Mouse (Mus musculus) bone marrow, adult 2 months (tissue): ENCODE data around the gene Olfr315.

ENCODE experiments used
- CTCF ChIP-seq: fragments of 200-500 bp; IDR thresholded peaks from 2 replicates; pipeline ENCODE4 v1.5.1; 2011; ENCODE audit warnings: low read length, control low read depth; ENCODE audit not compliant: control insufficient read depth, insufficient read depth
- POLR2A ChIP-seq: fragments of 200-500 bp; IDR thresholded peaks from 2 replicates; pipeline ENCODE4 v1.6.1; 2011; ENCODE audit warnings: low read depth, mild to moderate bottlenecking, control low read depth, low read length, borderline replicate concordance; ENCODE audit not compliant: control insufficient read depth

- TF ChIP-seq CTCF: no peak
- no peak for TF ChIP-seq POLR2A
Measured at GRCm38 (mm10) chr11:58752434-58752833, 20.6 kb upstream of the Olfr315 start, which contains the start of gene Olfr316.
